20 mouse cellular contexts compared by ENCODE assay signal in genomic region chr13:89833053-89833670, GRCm38 (mm10).
DNase-seq lines count a peak whose midpoint lies in the region; ATAC-seq lines count a peak whose summit lies in the region.
"Had no signal": no experiment of that assay in that cellular context is flagged by ENCODE, and none has a peak within 500 bp of the region (broad histone marks: within the 10 kb centered on the region; RNA-seq: fewer than 3 reads in every experiment).

No protein-coding gene starts in this region.

- DNase-seq in hindbrain, embryonic 11.5 days (ENCODE audit: low spot score), result peak; percentile 14
- DNase-seq in embryo, embryonic 9.5 days (ENCODE audit: extremely low spot score), result peak; percentile 5
- peak; percentile 69 for DNase-seq in forelimb bud, embryonic 11.5 days (ENCODE audit: low read depth, low spot score)
- DNase-seq in mesoderm, embryonic 11.5 days (ENCODE audit: low read depth, low spot score), result peak; percentile 29
- DNase-seq in layer of hippocampus, adult 8-10 months (ENCODE audit: low spot score in 2 of 2), result no peak
- DNase-seq in thymus, postnatal 0 days (ENCODE audit: low spot score), result no peak
- DNase-seq: adrenal gland, postnatal 10 days; cerebellum, adult 9-11 months; kidney, postnatal 36 days; layer of hippocampus, adult 9-11 months; liver; lung, postnatal 10 days; midbrain, embryonic 14.5 days; thymus, postnatal 4 days had no signal

- WGBS in hindbrain, embryonic 11.5 days, result 57% methylated on average over 2 of the region's 2 CpGs
- WGBS in hindbrain, embryonic 13.5 days, result 75% methylated on average over 2 of the region's 2 CpGs
- 50% methylated on average over 2 of the region's 2 CpGs for WGBS in intestine, embryonic 15.5 days

- no peak overlapping the region for H3K27ac ChIP-seq in hindbrain, embryonic 11.5 days (ENCODE audit: low read depth, low read length)
- no peak overlapping the region for H3K27ac ChIP-seq in hindbrain, embryonic 13.5 days
- no peak overlapping the region for H3K27ac ChIP-seq in intestine, embryonic 15.5 days
- H3K27ac ChIP-seq: hindbrain, embryonic 10.5 days had no signal

- no peaks in the 10 kb centered on the region for H3K4me1 ChIP-seq in hindbrain, embryonic 11.5 days (replicated peaks; ENCODE audit: control insufficient read depth, insufficient read depth, low read length)
- no peaks in the 10 kb centered on the region for H3K4me1 ChIP-seq in hindbrain, embryonic 13.5 days (replicated peaks)
- H3K4me1 ChIP-seq in intestine, embryonic 15.5 days (replicated peaks), result no peaks in the 10 kb centered on the region

- H3K27me3 ChIP-seq in hindbrain, embryonic 11.5 days (ENCODE audit: control insufficient read depth, insufficient read depth, low read length), result no peaks in the 10 kb centered on the region
- H3K27me3 ChIP-seq in hindbrain, embryonic 13.5 days, result no peaks in the 10 kb centered on the region
- H3K27me3 ChIP-seq in intestine, embryonic 15.5 days (replicated peaks), result no peaks in the 10 kb centered on the region
- H3K27me3 ChIP-seq: Patski had no signal

- no peak for ATAC-seq in hindbrain, embryonic 11.5 days (ENCODE audit: low FRiP score)
- ATAC-seq in hindbrain, embryonic 13.5 days (ENCODE audit: low FRiP score), result no peak
- no peak for ATAC-seq in intestine, embryonic 15.5 days
- ATAC-seq: forebrain, embryonic 16.5 days; intestine, embryonic 16.5 days; Patski had no signal

- no peak overlapping the region for H3K9ac ChIP-seq in hindbrain, embryonic 11.5 days (ENCODE audit: low read depth, low read length)
- no peak overlapping the region for H3K9ac ChIP-seq in hindbrain, embryonic 13.5 days
- no peak overlapping the region for H3K9ac ChIP-seq in intestine, embryonic 15.5 days

- no peaks in the 10 kb centered on the region for H3K9me3 ChIP-seq in hindbrain, embryonic 11.5 days (ENCODE audit: control insufficient read depth, low read length)
- no peaks in the 10 kb centered on the region for H3K9me3 ChIP-seq in hindbrain, embryonic 13.5 days
- no peaks in the 10 kb centered on the region for H3K9me3 ChIP-seq in intestine, embryonic 15.5 days
- H3K9me3 ChIP-seq: hindbrain, embryonic 10.5 days had no signal

- no peak overlapping the region for H3K4me2 ChIP-seq in hindbrain, embryonic 11.5 days (replicated peaks; ENCODE audit: low read depth, low read length)
- no peak overlapping the region for H3K4me2 ChIP-seq in hindbrain, embryonic 13.5 days
- H3K4me2 ChIP-seq in intestine, embryonic 15.5 days (replicated peaks), result no peak overlapping the region

- H3K4me3 ChIP-seq in hindbrain, embryonic 11.5 days (ENCODE audit: low read depth, low read length), result no peak overlapping the region
- no peak overlapping the region for H3K4me3 ChIP-seq in hindbrain, embryonic 13.5 days
- H3K4me3 ChIP-seq in intestine, embryonic 15.5 days (replicated peaks), result no peak overlapping the region
- H3K4me3 ChIP-seq: hindbrain, embryonic 10.5 days had no signal

- no peaks in the 10 kb centered on the region for H3K36me3 ChIP-seq in hindbrain, embryonic 11.5 days (ENCODE audit: control insufficient read depth, insufficient read depth, low read length)
- H3K36me3 ChIP-seq in hindbrain, embryonic 13.5 days, result no peaks in the 10 kb centered on the region
- H3K36me3 ChIP-seq in intestine, embryonic 15.5 days, result no peaks in the 10 kb centered on the region
- H3K36me3 ChIP-seq: hindbrain, embryonic 10.5 days had no signal

Comparison
In these comparisons a context has a peak if more than half of its experiments do, and no peak if none do; other contexts are left out.
1. DNase-seq: peak in hindbrain, embryonic 11.5 days (single experiment), embryo, embryonic 9.5 days (single experiment), forelimb bud, embryonic 11.5 days (single experiment) and mesoderm, embryonic 11.5 days (single experiment); none in layer of hippocampus, adult 8-10 months (0 of 2) and thymus, postnatal 0 days (single experiment).